Mouse (Mus musculus): ENCODE measurements around the gene Slc38a8.

DNA sequence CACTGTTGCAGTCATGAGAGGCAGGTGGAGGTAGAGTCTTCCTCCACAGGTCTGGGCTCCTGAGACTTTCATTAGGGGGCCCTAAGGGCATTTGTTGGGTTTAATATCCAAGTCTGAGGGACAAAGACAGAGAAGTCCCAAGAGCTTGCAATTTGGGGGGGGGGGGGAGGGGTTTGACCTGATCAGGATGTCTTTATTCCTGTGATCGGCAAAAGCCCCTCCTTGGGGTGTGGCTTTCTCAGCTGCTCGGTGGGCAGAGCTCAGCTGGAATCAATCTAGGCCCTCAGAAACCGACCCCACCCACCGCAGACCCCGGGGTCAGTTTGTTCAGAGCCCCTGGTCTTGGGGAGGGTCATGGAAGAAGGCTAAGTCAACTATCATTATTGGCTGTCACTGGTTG, at the start of gene Slc38a8:
- TF ChIP-seq CTCF (IDR thresholded peaks at IDR 0.05; ENCODE audit: extremely low read depth, insufficient read depth, insufficient read length, insufficient replicate concordance) (no peak), POLR2A (IDR thresholded peaks at IDR 0.05; ENCODE audit: low read depth, low read length) (no peak)
